Mouse (Mus musculus): ENCODE results near the gene Irak1. TPM values are rescaled to one million over a fixed set of nuclear protein-coding genes. Genes with fewer than 3 reads are reported as not detected.
A peak's percentile ranks its signal among the peaks of the same experiment; 100 is the strongest.

Irak1 gene
- polyA plus RNA-seq, 1 experiment from 2014 or later: 63.3 TPM

DNA sequence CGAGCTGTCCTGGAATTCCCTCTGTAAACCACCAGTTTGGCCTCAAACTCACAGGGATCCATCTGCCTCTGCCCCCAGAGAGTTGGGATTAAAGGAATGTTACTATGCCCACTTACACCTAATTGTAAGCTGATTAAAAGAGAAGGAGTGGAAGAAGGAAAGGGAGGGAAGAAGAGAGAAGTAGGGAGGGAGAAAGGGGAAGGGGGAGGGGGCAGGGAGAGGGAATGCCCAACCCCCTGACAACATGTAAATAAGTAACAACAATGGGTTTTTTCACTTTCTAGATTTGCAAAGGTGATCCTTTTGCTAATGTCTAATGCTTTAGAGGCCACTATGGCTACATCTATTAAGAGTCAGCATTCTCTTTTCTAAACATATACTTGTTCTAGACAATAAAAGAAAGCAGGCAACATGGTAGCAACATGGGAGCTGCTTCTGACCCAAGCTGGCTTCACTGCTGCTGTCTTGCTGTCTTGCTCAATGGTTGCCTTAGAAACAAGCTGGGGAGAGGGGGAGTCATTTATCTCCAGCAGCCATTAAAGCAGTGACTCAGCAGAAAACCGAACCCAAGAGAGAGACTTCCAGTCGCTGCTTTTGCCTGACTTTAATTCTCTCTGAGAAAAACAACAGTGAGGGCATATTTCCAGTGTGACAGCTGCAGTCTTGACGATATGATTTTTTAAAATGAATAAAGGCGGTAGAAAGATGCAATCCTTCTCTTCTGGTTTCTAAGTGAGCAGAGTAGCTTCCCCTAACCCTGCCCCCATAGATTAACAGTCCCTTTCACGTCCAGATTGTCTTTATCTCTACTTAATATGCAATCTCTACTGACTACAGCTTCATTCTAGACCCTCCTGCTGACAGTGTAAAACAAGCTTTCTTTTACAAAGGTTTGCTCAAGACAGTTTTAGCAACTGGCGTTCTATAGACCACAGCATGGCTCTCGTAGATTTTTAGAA is 24.5 kb downstream of the Irak1 start:
- Histone ChIP-seq H3K36me3 (replicated peaks) (no peaks in the 10 kb centered on the region), H3K27ac (peak overlapping the region; percentile 79), H3K4me1 (peaks cover 13% of the 10 kb centered on the region), H3K4me3 (peak overlapping the region; percentile 25; the same call in 1 of the 2 replicates), H3K9me3 (no peaks in the 10 kb centered on the region), H3K27me3 (ENCODE audit: poor library complexity, severe bottlenecking) (no peaks in the 10 kb centered on the region)
- 29% methylated on average over 8 of the region's 8 CpGs for WGBS
- DNase-seq (ENCODE audit: extremely low spot score, low spot score): peak; percentile 39

GRCm38 (mm10) chrX:73977783-73978182 is 45.9 kb downstream of the Irak1 start:
- Histone ChIP-seq H3K4me3 (no peak overlapping the region), H3K36me3 (replicated peaks) (no peaks in the 10 kb centered on the region), H3K9me3 (no peaks in the 10 kb centered on the region), H3K27me3 (ENCODE audit: poor library complexity, severe bottlenecking) (no peaks in the 10 kb centered on the region), H3K4me1 (no peaks in the 10 kb centered on the region), H3K27ac (no peak overlapping the region)
- WGBS: 89% methylated on average over 1 of the region's 1 CpGs
- no peak for DNase-seq (ENCODE audit: extremely low spot score, low spot score)

DNA sequence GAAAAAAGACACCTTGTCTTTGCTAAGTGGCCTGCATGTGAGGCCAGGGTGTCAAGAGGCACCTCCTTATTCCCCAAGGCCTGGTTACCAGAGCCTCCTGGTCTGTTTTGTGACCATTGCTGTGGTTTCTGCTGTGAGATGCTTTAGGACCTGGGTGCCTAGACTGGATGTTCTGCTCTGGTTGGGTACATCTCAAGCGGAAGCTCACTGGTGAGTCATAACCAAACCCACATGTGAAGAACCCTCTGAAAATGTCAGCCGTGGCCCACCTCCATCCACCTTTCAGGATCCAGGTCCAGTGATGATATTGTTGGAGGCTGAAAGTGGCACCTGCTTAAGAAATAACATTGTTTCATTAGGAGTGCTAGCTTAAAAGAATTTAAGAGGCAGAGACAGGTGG is 47.4 kb downstream of the Irak1 start:
- DNase-seq (ENCODE audit: extremely low spot score, low spot score): no peak
- Histone ChIP-seq H3K9me3 (no peaks in the 10 kb centered on the region), H3K4me1 (no peaks in the 10 kb centered on the region), H3K27ac (no peak overlapping the region), H3K36me3 (replicated peaks) (no peaks in the 10 kb centered on the region), H3K4me3 (no peak overlapping the region), H3K27me3 (ENCODE audit: poor library complexity, severe bottlenecking) (no peaks in the 10 kb centered on the region)
- WGBS: 88% methylated on average over 2 of the region's 2 CpGs

DNA sequence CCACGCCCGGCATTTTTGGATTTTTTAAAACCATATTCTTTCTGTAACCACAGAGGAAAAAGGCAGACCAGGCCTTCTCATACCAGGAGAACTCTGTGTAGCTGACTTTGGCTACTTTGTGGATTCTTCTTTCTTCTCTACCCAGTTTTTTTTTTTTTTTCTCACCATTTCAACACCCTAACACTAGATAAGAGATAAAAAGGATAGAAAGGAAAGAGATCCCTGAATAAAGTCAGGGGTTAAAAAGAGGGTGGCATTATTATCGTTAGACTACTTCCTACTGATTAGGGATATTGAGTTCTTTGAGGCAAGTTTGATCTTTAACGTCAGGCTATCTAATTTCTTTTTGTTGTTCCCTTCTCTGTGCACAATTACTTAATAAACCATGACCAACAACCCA is 50.9 kb downstream of the Irak1 start:
- Histone ChIP-seq H3K27me3 (ENCODE audit: poor library complexity, severe bottlenecking) (no peaks in the 10 kb centered on the region), H3K36me3 (replicated peaks) (no peaks in the 10 kb centered on the region), H3K4me1 (peaks cover 9% of the 10 kb centered on the region), H3K9me3 (no peaks in the 10 kb centered on the region), H3K4me3 (no peak overlapping the region), H3K27ac (no peak overlapping the region)
- 77% methylated on average over 4 of the region's 4 CpGs for WGBS
- DNase-seq (ENCODE audit: extremely low spot score, low spot score): no peak

DNA sequence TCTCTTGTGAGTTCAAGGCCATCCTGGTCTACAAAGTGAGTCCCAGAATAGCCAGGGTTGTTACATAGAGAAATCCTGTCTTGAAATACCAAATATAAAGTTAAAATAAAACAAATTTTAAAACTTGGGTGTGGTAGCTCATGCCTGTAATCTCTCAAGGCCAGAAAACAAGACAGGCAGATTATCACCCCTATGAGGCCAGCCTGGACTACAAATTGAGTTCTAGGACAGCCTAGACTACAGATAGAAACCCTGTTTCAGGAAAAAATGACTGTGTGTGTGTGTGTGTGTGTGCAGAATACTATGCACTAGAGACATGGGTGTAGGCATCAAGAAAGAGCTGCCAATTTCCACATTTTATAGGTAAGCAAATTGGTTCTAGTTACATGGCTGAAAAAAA is 52.9 kb downstream of the Irak1 start:
- H3K27ac ChIP-seq: no peak overlapping the region
- H3K36me3 ChIP-seq (replicated peaks): no peaks in the 10 kb centered on the region
- no peaks in the 10 kb centered on the region; the same call in 1 of the 2 replicates for H3K9me3 ChIP-seq
- H3K4me1 ChIP-seq: peaks cover 9% of the 10 kb centered on the region
- H3K4me3 ChIP-seq: no peak overlapping the region
- peaks cover 4% of the 10 kb centered on the region; the same call in 1 of the 2 replicates for H3K27me3 ChIP-seq (ENCODE audit: poor library complexity, severe bottlenecking)
- DNase-seq (ENCODE audit: extremely low spot score, low spot score): no peak

GRCm38 (mm10) chrX:73969729-73970128 is 54.0 kb downstream of the Irak1 start:
- Histone ChIP-seq H3K27me3 (ENCODE audit: poor library complexity, severe bottlenecking) (peaks cover 4% of the 10 kb centered on the region; the same call in 1 of the 2 replicates), H3K9me3 (no peaks in the 10 kb centered on the region; the same call in 1 of the 2 replicates), H3K4me3 (no peak overlapping the region), H3K36me3 (replicated peaks) (peaks cover under 1% of the 10 kb centered on the region), H3K27ac (no peak overlapping the region), H3K4me1 (peaks cover 10% of the 10 kb centered on the region)
- no peak for DNase-seq (ENCODE audit: extremely low spot score, low spot score)
- 80% methylated on average over 2 of the region's 2 CpGs for WGBS

DNA sequence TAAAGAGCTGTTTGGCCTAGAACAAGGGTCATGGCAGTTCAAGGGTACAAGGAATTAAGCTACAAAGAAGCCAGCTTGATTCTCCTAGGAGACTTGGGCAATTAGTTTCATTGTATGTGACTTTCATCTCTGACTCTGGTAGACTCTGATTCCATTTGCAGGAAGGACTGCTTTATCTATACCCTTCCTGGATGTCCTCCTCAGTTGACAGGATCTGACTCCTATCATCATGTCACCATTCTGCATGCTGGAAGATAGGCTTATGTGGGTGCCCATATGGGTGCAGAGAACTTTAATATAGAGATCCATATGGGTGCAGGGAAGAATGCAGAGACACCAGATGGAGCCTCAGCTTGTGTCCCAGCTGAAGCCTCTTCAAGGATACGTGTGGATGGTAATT is 54.6 kb downstream of the Irak1 start:
- no peaks in the 10 kb centered on the region; the same call in 1 of the 2 replicates for H3K9me3 ChIP-seq
- 90% methylated on average over 1 of the region's 1 CpGs for WGBS
- H3K4me3 ChIP-seq: no peak overlapping the region
- peaks cover 6% of the 10 kb centered on the region for H3K36me3 ChIP-seq (replicated peaks)
- peak overlapping the region; percentile 97; the same call in 1 of the 2 replicates for H3K27ac ChIP-seq
- no peak for DNase-seq (ENCODE audit: extremely low spot score, low spot score)
- H3K4me1 ChIP-seq: peaks cover 15% of the 10 kb centered on the region
- peaks cover 4% of the 10 kb centered on the region; the same call in 1 of the 2 replicates for H3K27me3 ChIP-seq (ENCODE audit: poor library complexity, severe bottlenecking)

GRCm38 (mm10) chrX:73967177-73968075 is 56.3 kb downstream of the Irak1 start:
- WGBS: 9% methylated on average over 60 of the region's 60 CpGs
- Histone ChIP-seq H3K4me1 (peaks cover 32% of the 10 kb centered on the region), H3K27me3 (ENCODE audit: poor library complexity, severe bottlenecking) (peaks cover 4% of the 10 kb centered on the region; the same call in 1 of the 2 replicates), H3K36me3 (replicated peaks) (peaks cover 23% of the 10 kb centered on the region), H3K4me3 (peak overlapping the region; percentile 75), H3K9me3 (no peaks in the 10 kb centered on the region; the same call in 1 of the 2 replicates), H3K27ac (peak overlapping the region; percentile 97)
- peak; percentile 86 for DNase-seq (ENCODE audit: extremely low spot score, low spot score)

DNA sequence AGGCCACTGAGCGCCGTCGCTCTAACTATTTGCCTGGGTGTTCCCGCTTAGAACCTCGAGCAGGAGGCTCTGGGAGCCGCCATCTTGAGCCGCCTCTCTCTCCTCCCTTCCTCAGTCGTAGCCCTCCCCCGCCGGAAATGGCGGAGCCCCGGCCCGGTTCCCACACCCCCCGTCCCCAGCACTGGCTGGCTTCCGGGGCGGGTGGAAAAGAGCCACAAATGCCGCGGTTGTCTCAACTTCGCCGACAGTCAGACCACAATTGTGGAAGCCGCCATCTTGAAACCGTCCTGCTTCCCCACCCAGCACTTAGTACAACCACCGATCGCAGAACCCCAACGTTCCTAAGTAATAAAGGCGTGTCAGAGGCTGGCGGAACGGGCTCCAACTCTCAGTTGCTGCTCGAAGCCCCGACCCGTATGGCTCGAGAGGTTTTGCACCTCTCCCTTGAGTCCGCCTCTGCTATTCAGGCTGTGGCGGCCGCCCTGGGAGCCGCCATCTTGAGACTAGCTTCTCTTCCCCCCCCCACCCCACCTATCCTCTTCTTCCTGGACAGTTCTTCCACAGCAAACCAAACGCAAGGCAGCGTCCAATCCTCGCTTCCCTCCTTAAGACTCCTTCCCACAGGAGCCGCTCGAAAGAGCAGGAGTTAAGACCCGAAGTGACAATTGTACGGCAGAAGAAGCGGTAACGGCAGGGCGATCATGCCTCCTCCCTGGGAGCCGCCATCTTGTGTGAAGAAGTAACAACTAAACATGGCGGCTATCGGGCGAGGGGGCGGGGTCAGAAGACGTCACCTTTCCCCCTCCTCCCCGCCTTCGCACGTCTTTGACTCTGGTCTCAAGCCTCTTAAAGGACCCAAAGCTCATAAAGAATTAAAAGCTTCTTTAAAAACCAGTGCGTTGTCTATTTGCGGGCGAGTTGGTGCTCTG is 57.2 kb downstream of the Irak1 start, which contains the start of gene Hcfc1:
Gene Hcfc1 (minus strand): TSS at position 110 of the 929 bp plus-strand sequence.
- no peaks in the 10 kb centered on the region; the same call in 1 of the 2 replicates for H3K9me3 ChIP-seq
- 12% methylated on average over 58 of the region's 58 CpGs for WGBS
- peak within 1 kb of the TSS; percentile 75 for H3K4me3 ChIP-seq
- peak; percentile 86 for DNase-seq (ENCODE audit: extremely low spot score, low spot score)
- H3K27me3 ChIP-seq (ENCODE audit: poor library complexity, severe bottlenecking): peaks cover 4% of the 10 kb centered on the region; the same call in 1 of the 2 replicates
- H3K27ac ChIP-seq: peak within 1 kb of the TSS; percentile 97
- peaks cover 32% of the 10 kb centered on the region for H3K36me3 ChIP-seq (replicated peaks)
- H3K4me1 ChIP-seq: peaks cover 35% of the 10 kb centered on the region

GRCm38 (mm10) chrX:73965307-73965706 is 58.4 kb downstream of the Irak1 start:
- Histone ChIP-seq H3K36me3 (replicated peaks) (peaks cover 45% of the 10 kb centered on the region), H3K4me1 (peaks cover 35% of the 10 kb centered on the region), H3K4me3 (peak overlapping the region; percentile 75), H3K27me3 (ENCODE audit: poor library complexity, severe bottlenecking) (peaks cover 4% of the 10 kb centered on the region; the same call in 1 of the 2 replicates), H3K9me3 (no peaks in the 10 kb centered on the region; the same call in 1 of the 2 replicates), H3K27ac (peak overlapping the region; percentile 97)
- DNase-seq (ENCODE audit: extremely low spot score, low spot score): no peak
- WGBS: 17% methylated on average over 20 of the region's 20 CpGs

DNA sequence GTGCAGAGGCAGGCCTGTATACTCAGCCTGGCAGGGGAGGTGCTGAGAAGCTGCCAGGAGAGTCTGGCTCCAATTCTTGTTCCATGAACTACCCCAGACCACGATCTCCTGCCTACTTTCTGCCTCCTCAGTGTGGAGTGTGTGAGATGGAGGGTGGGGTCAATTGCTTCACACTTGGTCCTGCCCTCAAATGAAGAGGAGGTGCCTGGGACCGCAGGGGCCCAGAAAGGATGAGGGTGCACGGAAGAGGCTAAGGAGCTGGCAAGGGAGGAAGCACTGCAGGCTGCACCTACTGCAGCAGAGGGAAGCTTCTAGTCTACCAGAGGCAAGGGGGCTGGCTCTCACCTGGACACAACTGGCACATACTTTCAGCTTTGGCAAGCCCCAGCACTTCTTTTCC is 59.4 kb downstream of the Irak1 start:
- no peak for DNase-seq (ENCODE audit: extremely low spot score, low spot score)
- Histone ChIP-seq H3K27ac (peak overlapping the region; percentile 97; the same call in 1 of the 2 replicates), H3K36me3 (replicated peaks) (peaks cover 54% of the 10 kb centered on the region), H3K9me3 (no peaks in the 10 kb centered on the region; the same call in 1 of the 2 replicates), H3K4me3 (peak overlapping the region; percentile 75), H3K27me3 (ENCODE audit: poor library complexity, severe bottlenecking) (peaks cover 4% of the 10 kb centered on the region; the same call in 1 of the 2 replicates), H3K4me1 (peaks cover 35% of the 10 kb centered on the region)
- 57% methylated on average over 3 of the region's 3 CpGs for WGBS

All from forebrain, embryonic 10.5 days (tissue).